Mouse (Mus musculus): ENCODE data around the gene Rnf150. TPM values are rescaled to one million over a fixed set of nuclear protein-coding genes. Genes with fewer than 3 reads are reported as not detected.

Rnf150 gene
- polyA plus RNA-seq, 1 experiment from 2014 or later, result 0.55 TPM

DNA sequence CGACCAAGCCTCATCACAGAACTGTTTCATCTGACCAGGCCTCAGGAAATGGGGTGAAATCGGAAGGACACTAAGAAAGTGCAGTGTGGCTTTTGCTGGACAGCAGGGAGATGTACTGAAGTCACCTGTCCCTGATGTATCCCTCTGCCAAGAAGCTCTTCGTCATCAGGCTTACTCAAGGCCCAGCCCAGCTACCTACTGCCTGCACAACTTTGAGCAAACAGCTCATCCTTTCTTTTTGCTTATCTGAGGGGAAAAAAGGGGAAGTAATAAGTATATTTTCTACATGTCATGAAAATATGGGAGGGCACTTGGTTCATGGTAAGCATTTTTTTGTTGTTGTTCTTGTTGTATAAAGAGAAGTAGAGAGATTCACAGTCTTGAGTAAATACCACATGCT lies 191.6 kb downstream of the Rnf150 start:
- Histone ChIP-seq H3K4me2 (replicated peaks; ENCODE audit: low read depth) (no peak overlapping the region), H3K27ac (replicated peaks) (no peak overlapping the region), H3K9ac (ENCODE audit: low read length) (no peak overlapping the region), H3K4me1 (replicated peaks; ENCODE audit: control insufficient read depth, insufficient read depth) (no peaks in the 10 kb centered on the region), H3K36me3 (ENCODE audit: control insufficient read depth, insufficient read depth, low read length) (no peaks in the 10 kb centered on the region), H3K27me3 (ENCODE audit: control insufficient read depth, insufficient read depth, low read length) (no peaks in the 10 kb centered on the region), H3K9me3 (ENCODE audit: control insufficient read depth, low read length) (no peaks in the 10 kb centered on the region), H3K4me3 (ENCODE audit: low read depth, low read length) (no peak overlapping the region)
- TF ChIP-seq EP300 (optimal IDR thresholded peaks at IDR 0.05) (no peak), CTCF (IDR thresholded peaks at IDR 0.05; ENCODE audit: low read depth) (no peak)
- 83% methylated on average over 3 of the region's 3 CpGs for WGBS
- no peak for DNase-seq (ENCODE audit: low spot score)
- ATAC-seq (ENCODE audit: low FRiP score, low TSS enrichment), result no peak

DNA sequence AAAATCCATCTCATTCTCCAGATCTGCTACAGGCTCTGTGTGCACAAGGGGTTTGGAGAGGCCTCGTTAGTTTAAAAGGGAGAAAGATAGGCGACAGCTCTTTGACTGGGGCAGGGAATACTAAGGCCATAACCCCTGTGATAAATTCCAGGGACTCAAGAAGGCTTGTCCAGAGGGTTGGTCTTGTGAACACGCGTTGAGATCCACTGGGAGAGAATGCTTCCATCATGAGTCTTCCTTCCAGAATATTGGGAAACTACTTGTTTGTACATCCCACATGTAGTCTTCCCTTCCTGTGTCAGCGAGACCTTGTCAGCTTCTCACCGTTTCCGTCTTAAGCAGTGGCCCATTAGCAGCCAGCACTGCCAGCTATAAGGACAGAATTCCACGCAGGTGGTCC lies 195.8 kb downstream of the Rnf150 start:
- Histone ChIP-seq H3K36me3 (ENCODE audit: control insufficient read depth, insufficient read depth, low read length) (no peaks in the 10 kb centered on the region), H3K9ac (ENCODE audit: low read length) (no peak overlapping the region), H3K4me2 (replicated peaks; ENCODE audit: low read depth) (no peak overlapping the region), H3K27ac (replicated peaks) (no peak overlapping the region), H3K9me3 (ENCODE audit: control insufficient read depth, low read length) (no peaks in the 10 kb centered on the region), H3K27me3 (ENCODE audit: control insufficient read depth, insufficient read depth, low read length) (no peaks in the 10 kb centered on the region), H3K4me3 (ENCODE audit: low read depth, low read length) (no peak overlapping the region), H3K4me1 (replicated peaks; ENCODE audit: control insufficient read depth, insufficient read depth) (no peaks in the 10 kb centered on the region)
- TF ChIP-seq CTCF (IDR thresholded peaks at IDR 0.05; ENCODE audit: low read depth) (no peak), EP300 (optimal IDR thresholded peaks at IDR 0.05) (no peak)
- 64% methylated on average over 8 of the region's 8 CpGs for WGBS
- no peak for ATAC-seq (ENCODE audit: low FRiP score, low TSS enrichment)
- DNase-seq (ENCODE audit: low spot score), result no peak

DNA sequence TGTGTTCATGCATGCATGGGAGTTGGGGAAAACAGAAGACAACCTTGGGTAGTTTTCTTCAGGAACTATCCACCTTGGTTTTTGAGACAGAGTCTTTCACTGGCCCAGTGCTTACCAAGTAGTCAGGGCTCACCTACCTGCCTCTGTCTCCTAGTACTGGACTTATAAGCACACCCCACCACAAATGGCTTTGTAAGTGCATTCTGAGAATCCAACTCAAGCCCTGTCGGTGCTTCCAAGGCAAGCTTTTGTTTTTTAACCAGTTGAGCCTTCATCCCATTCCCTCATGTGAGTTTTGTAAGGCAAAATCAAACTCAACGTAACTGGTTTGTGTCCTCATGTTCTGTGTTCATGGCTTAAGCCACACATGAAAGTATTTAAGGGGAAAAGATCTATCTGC lies 196.9 kb downstream of the Rnf150 start:
- no peak for ATAC-seq (ENCODE audit: low FRiP score, low TSS enrichment)
- no peak overlapping the region for H3K27ac ChIP-seq (replicated peaks)

DNA sequence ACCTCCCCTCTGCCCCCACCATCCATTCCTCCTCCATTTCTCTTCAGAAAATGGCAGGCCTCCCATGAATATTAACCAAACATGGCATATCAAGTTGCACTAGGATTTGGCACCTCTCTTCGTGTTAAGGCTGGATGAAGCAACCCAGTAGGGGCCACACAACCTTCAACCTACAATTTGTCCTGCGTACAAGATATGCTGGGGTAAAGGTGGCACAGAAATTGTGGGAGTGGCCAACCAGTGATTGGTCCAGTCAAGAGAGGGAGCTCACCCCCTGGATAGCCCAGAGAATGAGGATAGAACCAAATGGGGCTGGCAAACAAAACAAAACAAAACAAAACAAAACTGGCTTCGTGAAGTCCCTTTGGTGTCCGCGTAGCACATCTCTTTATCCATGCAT lies 198.1 kb downstream of the Rnf150 start:
- no peaks in the 10 kb centered on the region for H3K9me3 ChIP-seq (ENCODE audit: control insufficient read depth, low read length)
- no peak for TF ChIP-seq CTCF (IDR thresholded peaks at IDR 0.05; ENCODE audit: low read depth)
- TF ChIP-seq EP300 (optimal IDR thresholded peaks at IDR 0.05), result no peak
- H3K27me3 ChIP-seq (ENCODE audit: control insufficient read depth, insufficient read depth, low read length), result no peaks in the 10 kb centered on the region
- no peak overlapping the region for H3K27ac ChIP-seq (replicated peaks)
- H3K4me2 ChIP-seq (replicated peaks; ENCODE audit: low read depth), result no peak overlapping the region
- no peak for DNase-seq (ENCODE audit: low spot score)
- no peaks in the 10 kb centered on the region for H3K36me3 ChIP-seq (ENCODE audit: control insufficient read depth, insufficient read depth, low read length)
- WGBS, result 81% methylated on average over 5 of the region's 5 CpGs
- no peaks in the 10 kb centered on the region for H3K4me1 ChIP-seq (replicated peaks; ENCODE audit: control insufficient read depth, insufficient read depth)
- H3K9ac ChIP-seq (ENCODE audit: low read length), result no peak overlapping the region
- no peak for ATAC-seq (ENCODE audit: low FRiP score, low TSS enrichment)
- H3K4me3 ChIP-seq (ENCODE audit: low read depth, low read length), result no peak overlapping the region

More for the DNA sequence above, 196.9 kb downstream of the Rnf150 start:
- no peaks in the 10 kb centered on the region for H3K27me3 ChIP-seq (ENCODE audit: control insufficient read depth, insufficient read depth, low read length)
- no peak overlapping the region for H3K4me2 ChIP-seq (replicated peaks; ENCODE audit: low read depth)
- no peaks in the 10 kb centered on the region for H3K9me3 ChIP-seq (ENCODE audit: control insufficient read depth, low read length)
- no peaks in the 10 kb centered on the region for H3K36me3 ChIP-seq (ENCODE audit: control insufficient read depth, insufficient read depth, low read length)
- no peak overlapping the region for H3K9ac ChIP-seq (ENCODE audit: low read length)
- TF ChIP-seq EP300 (optimal IDR thresholded peaks at IDR 0.05) (no peak), CTCF (IDR thresholded peaks at IDR 0.05; ENCODE audit: low read depth) (no peak)
- H3K4me1 ChIP-seq (replicated peaks; ENCODE audit: control insufficient read depth, insufficient read depth), result no peaks in the 10 kb centered on the region
- 81% methylated on average over 2 of the region's 2 CpGs for WGBS
- no peak for DNase-seq (ENCODE audit: low spot score)
- H3K4me3 ChIP-seq (ENCODE audit: low read depth, low read length), result no peak overlapping the region

DNA sequence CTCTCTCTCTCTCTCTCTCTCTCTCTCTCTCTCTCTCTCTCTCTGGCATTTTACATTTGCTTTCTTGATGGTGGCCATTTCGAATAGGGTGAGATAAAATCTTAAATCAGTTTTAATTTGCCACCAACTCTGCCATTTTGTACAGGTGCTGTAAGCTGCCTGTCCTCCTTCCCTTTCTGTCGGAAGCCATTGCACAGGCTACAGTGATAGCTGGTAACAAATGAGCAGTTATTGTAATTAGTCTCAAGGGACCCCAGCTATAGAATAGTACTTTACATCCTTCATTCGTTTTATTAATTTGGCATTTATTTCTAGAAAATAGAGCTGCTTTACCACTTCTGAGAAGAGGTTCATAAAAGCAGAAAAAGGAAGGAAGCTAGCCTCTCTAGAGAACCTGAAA lies 198.7 kb downstream of the Rnf150 start:
- Histone ChIP-seq H3K36me3 (ENCODE audit: control insufficient read depth, insufficient read depth, low read length) (no peaks in the 10 kb centered on the region), H3K4me3 (ENCODE audit: low read depth, low read length) (no peak overlapping the region), H3K27me3 (ENCODE audit: control insufficient read depth, insufficient read depth, low read length) (no peaks in the 10 kb centered on the region), H3K9ac (ENCODE audit: low read length) (no peak overlapping the region), H3K9me3 (ENCODE audit: control insufficient read depth, low read length) (no peaks in the 10 kb centered on the region), H3K4me2 (replicated peaks; ENCODE audit: low read depth) (no peak overlapping the region), H3K27ac (replicated peaks) (no peak overlapping the region), H3K4me1 (replicated peaks; ENCODE audit: control insufficient read depth, insufficient read depth) (no peaks in the 10 kb centered on the region)
- 81% methylated on average over 3 of the region's 3 CpGs for WGBS
- TF ChIP-seq CTCF (IDR thresholded peaks at IDR 0.05; ENCODE audit: low read depth), result no peak
- TF ChIP-seq EP300 (optimal IDR thresholded peaks at IDR 0.05), result no peak
- DNase-seq (ENCODE audit: low spot score) (no peak), ATAC-seq (ENCODE audit: low FRiP score, low TSS enrichment) (no peak)

DNA sequence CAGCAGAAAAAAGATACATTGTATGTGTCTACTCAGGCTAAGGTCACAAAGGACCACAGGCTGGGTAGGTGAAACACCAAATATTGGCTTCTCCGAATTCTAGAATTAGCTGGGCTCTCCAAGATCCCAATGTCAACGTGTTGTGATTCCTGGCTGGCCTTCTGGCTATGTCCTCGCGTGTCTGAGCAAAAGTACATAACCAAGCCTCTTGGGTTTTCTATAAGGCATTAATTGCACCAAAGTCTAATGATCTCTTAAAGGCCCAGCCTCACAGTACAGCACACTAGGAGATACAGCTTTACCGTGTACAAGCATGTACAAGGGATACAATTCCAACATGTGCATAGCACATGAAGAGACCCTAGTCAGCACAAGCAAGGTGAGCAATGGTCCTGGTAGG lies 199.1 kb downstream of the Rnf150 start:
- no peaks in the 10 kb centered on the region for H3K4me1 ChIP-seq (replicated peaks; ENCODE audit: control insufficient read depth, insufficient read depth)
- no peaks in the 10 kb centered on the region for H3K36me3 ChIP-seq (ENCODE audit: control insufficient read depth, insufficient read depth, low read length)
- DNase-seq (ENCODE audit: low spot score) (no peak), ATAC-seq (ENCODE audit: low FRiP score, low TSS enrichment) (no peak)
- no peak overlapping the region for H3K4me3 ChIP-seq (ENCODE audit: low read depth, low read length)
- TF ChIP-seq CTCF (IDR thresholded peaks at IDR 0.05; ENCODE audit: low read depth) (no peak), EP300 (optimal IDR thresholded peaks at IDR 0.05) (no peak)
- no peaks in the 10 kb centered on the region for H3K9me3 ChIP-seq (ENCODE audit: control insufficient read depth, low read length)
- no peak overlapping the region for H3K27ac ChIP-seq (replicated peaks)
- H3K9ac ChIP-seq (ENCODE audit: low read length), result no peak overlapping the region
- H3K27me3 ChIP-seq (ENCODE audit: control insufficient read depth, insufficient read depth, low read length), result no peaks in the 10 kb centered on the region
- WGBS, result 75% methylated on average over 5 of the region's 5 CpGs
- H3K4me2 ChIP-seq (replicated peaks; ENCODE audit: low read depth), result no peak overlapping the region

Measured in stomach, postnatal 0 days (tissue).